Mouse (Mus musculus): ENCODE measurements around the gene Copg1. TPM values are rescaled to one million over a fixed set of nuclear protein-coding genes. Genes with fewer than 3 reads are reported as not detected.

Copg1 gene
- polyA plus RNA-seq, 1 experiment from 2014 or later = 101 TPM

- Histone ChIP-seq H3K36me3 (ENCODE audit: insufficient read depth, low read length) (peaks cover 33% of the 10 kb centered on the region), H3K27ac (no peak overlapping the region), H3K9me3 (replicated peaks; ENCODE audit: low read length) (no peaks in the 10 kb centered on the region), H3K4me2 (ENCODE audit: low read length) (0 out of 2 replicates have a peak overlapping the region, but pooled peaks have one; percentile 6), H3K4me1 (replicated peaks; ENCODE audit: insufficient read depth, low read length) (peaks cover 6% of the 10 kb centered on the region; the same call in 1 of the 2 replicates), H3K27me3 (ENCODE audit: insufficient read depth, low read length) (no peaks in the 10 kb centered on the region), H3K9ac (ENCODE audit: low read depth, low read length) (no peak overlapping the region; the same call in 1 of the 2 replicates), H3K4me3 (replicated peaks; ENCODE audit: low read depth, low read length) (no peak overlapping the region)
- WGBS = 77% methylated on average over 1 of the region's 1 CpGs
- no peak for ATAC-seq (replicated peaks; ENCODE audit: low FRiP score, low read depth)
- no peak for DNase-seq (ENCODE audit: low spot score)
- TF ChIP-seq CTCF (IDR thresholded peaks at IDR 0.05; ENCODE audit: low read depth) = no peak
Observed at GRCm38 (mm10) chr6:87846813-87847212, 40.8 kb upstream of the Copg1 start.

DNA sequence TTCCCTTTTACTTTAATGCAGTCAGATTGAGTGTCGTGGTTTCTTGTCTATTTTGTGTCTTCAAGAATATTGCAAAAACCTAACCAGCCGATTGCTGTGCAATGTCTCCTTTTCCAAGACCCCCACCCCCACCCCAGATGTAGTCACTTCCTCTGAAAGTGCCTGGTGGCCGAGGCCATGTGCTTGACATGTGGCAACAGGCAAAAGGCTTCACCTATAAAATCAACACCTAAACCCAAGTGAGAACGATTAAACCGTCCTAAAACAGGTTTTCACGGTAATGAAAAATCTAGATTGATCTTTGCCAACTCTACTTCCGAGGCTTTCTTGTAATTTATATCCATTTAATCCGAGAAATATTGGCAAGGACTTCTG lies 37.8 kb upstream of the Copg1 start:
- 0% methylated on average over 8 of the region's 8 CpGs for WGBS
- peak overlapping the region; percentile 84 for H3K4me2 ChIP-seq (ENCODE audit: low read length)
- ATAC-seq (replicated peaks; ENCODE audit: low FRiP score, low read depth) (no peak), DNase-seq (ENCODE audit: low spot score) (peak; percentile 29)
- no peak overlapping the region for H3K27ac ChIP-seq
- no peak for TF ChIP-seq CTCF (IDR thresholded peaks at IDR 0.05; ENCODE audit: low read depth)
- no peaks in the 10 kb centered on the region for H3K27me3 ChIP-seq (ENCODE audit: insufficient read depth, low read length)
- peak overlapping the region; percentile 99 for H3K4me3 ChIP-seq (replicated peaks; ENCODE audit: low read depth, low read length)
- H3K9me3 ChIP-seq (replicated peaks; ENCODE audit: low read length) = no peaks in the 10 kb centered on the region
- peaks cover 6% of the 10 kb centered on the region; the same call in 1 of the 2 replicates for H3K4me1 ChIP-seq (replicated peaks; ENCODE audit: insufficient read depth, low read length)
- peak overlapping the region; percentile 99 for H3K9ac ChIP-seq (ENCODE audit: low read depth, low read length)
- H3K36me3 ChIP-seq (ENCODE audit: insufficient read depth, low read length) = peaks cover 8% of the 10 kb centered on the region

DNA sequence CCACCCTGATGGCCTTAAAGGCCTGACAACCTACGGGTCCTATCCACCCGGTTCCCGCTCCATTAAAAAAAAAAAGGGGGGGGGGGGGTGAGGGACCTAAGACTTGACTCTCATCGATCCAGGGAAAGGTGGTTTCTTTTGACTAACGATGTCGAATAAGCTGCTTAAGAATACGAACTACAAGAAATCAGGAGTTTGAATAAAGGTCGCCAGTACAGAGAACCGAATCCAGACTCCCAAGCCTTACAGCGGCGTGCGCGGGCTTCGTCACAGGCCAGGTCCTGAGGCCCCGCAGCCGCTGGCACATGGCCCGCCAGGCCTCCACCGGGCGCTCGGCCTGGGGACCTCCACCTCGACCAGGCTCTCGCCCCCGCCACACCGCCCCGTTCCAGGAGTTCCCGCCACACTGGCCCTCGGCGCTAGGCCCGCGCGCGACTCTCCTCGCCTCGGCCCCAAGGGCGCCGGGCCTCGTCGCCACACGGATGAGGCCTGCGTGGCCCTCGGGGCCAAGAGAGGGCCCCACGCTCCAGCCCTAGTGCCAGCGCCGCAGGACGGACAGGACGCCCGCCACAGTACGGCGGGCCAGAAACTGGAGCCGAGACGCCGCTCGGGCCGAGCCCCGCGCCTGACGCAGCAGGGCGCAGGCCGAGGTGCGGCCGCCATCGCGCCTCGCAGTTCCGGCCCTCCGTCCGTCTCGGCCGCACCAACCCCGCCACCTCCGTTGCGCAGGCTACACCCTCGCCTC lies 37.3 kb upstream of the Copg1 start:
- no peaks in the 10 kb centered on the region for H3K9me3 ChIP-seq (replicated peaks; ENCODE audit: low read length)
- under 1% methylated on average over 54 of the region's 73 CpGs for WGBS
- peaks cover 6% of the 10 kb centered on the region; the same call in 1 of the 2 replicates for H3K4me1 ChIP-seq (replicated peaks; ENCODE audit: insufficient read depth, low read length)
- H3K4me2 ChIP-seq (ENCODE audit: low read length) = peak overlapping the region; percentile 84
- H3K9ac ChIP-seq (ENCODE audit: low read depth, low read length) = peak overlapping the region; percentile 99
- peak; percentile 46 for DNase-seq (ENCODE audit: low spot score)
- H3K27ac ChIP-seq = peak overlapping the region; percentile 95
- ATAC-seq (replicated peaks; ENCODE audit: low FRiP score, low read depth) = peak; percentile 75
- no peaks in the 10 kb centered on the region for H3K27me3 ChIP-seq (ENCODE audit: insufficient read depth, low read length)
- H3K4me3 ChIP-seq (replicated peaks; ENCODE audit: low read depth, low read length) = peak overlapping the region; percentile 99
- peaks cover 3% of the 10 kb centered on the region; the same call in 1 of the 2 replicates for H3K36me3 ChIP-seq (ENCODE audit: insufficient read depth, low read length)
- no peak for TF ChIP-seq CTCF (IDR thresholded peaks at IDR 0.05; ENCODE audit: low read depth)

GRCm38 (mm10) chr6:87850900-87851614 lies 36.6 kb upstream of the Copg1 start, which contains the start of gene Cnbp:
Gene Cnbp (minus strand): TSS chr6:87851106.
- Histone ChIP-seq H3K9ac (ENCODE audit: low read depth, low read length) (peak within 1 kb of the TSS; percentile 99), H3K4me3 (replicated peaks; ENCODE audit: low read depth, low read length) (peak within 1 kb of the TSS; percentile 99), H3K27ac (peak within 1 kb of the TSS; percentile 95), H3K27me3 (ENCODE audit: insufficient read depth, low read length) (no peaks in the 10 kb centered on the region), H3K4me2 (ENCODE audit: low read length) (peak within 1 kb of the TSS; percentile 88), H3K9me3 (replicated peaks; ENCODE audit: low read length) (no peaks in the 10 kb centered on the region), H3K36me3 (ENCODE audit: insufficient read depth, low read length) (no peaks in the 10 kb centered on the region), H3K4me1 (replicated peaks; ENCODE audit: insufficient read depth, low read length) (peaks cover 6% of the 10 kb centered on the region; the same call in 1 of the 2 replicates)
- DNase-seq (ENCODE audit: low spot score) (peak; percentile 98), ATAC-seq (replicated peaks; ENCODE audit: low FRiP score, low read depth) (peak; percentile 98)
- WGBS = under 1% methylated on average over 55 of the region's 55 CpGs
- no peak for TF ChIP-seq CTCF (IDR thresholded peaks at IDR 0.05; ENCODE audit: low read depth)

DNA sequence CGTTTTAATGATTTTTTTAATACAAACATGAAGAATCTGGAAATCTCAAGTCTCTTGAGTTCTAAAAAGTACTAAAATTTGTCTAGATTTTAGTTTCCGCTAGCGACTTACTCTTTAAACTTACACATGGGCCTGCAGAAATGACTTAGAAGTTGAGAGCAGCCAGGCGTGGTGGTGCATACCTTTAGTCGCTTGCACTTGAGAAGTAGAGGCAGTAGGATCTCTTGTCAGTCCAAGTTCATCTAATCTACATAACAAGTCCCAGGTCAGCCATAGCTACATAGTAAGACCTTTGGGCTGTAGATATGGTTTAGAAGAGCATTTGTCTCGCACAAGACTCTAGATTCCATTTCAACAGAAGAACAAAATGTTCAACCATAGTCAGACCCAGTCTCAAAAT lies 35.7 kb upstream of the Copg1 start:
- DNase-seq (ENCODE audit: low spot score) (no peak), ATAC-seq (replicated peaks; ENCODE audit: low FRiP score, low read depth) (no peak)
- no peak overlapping the region for H3K4me2 ChIP-seq (ENCODE audit: low read length)
- peaks cover 6% of the 10 kb centered on the region; the same call in 1 of the 2 replicates for H3K4me1 ChIP-seq (replicated peaks; ENCODE audit: insufficient read depth, low read length)
- no peaks in the 10 kb centered on the region for H3K9me3 ChIP-seq (replicated peaks; ENCODE audit: low read length)
- H3K27ac ChIP-seq = no peak overlapping the region
- H3K4me3 ChIP-seq (replicated peaks; ENCODE audit: low read depth, low read length) = no peak overlapping the region
- no peak overlapping the region for H3K9ac ChIP-seq (ENCODE audit: low read depth, low read length)
- TF ChIP-seq CTCF (IDR thresholded peaks at IDR 0.05; ENCODE audit: low read depth) = no peak
- H3K36me3 ChIP-seq (ENCODE audit: insufficient read depth, low read length) = no peaks in the 10 kb centered on the region
- WGBS = 81% methylated on average over 6 of the region's 6 CpGs
- no peaks in the 10 kb centered on the region for H3K27me3 ChIP-seq (ENCODE audit: insufficient read depth, low read length)

DNA sequence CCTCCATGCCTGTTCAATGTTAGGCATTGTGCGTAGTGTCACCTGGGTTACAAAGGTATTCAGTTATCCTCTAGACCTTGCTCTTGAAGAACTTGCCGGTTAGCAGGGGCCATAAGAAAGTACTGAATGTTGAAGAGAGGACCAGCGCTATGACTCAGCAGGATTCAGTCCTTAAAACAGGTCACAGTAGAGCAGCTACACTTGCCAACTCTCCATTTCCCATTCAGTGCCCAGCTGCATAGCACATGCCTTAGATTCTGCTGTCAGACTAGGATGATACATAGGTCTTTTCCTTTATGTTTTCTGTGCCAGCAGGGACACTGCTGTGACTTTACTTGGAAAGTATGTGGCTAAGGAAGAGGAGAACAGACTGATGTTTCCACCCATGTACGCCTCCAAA lies 34.2 kb upstream of the Copg1 start:
- H3K4me2 ChIP-seq (ENCODE audit: low read length) = no peak overlapping the region
- 78% methylated on average over 4 of the region's 4 CpGs for WGBS
- no peaks in the 10 kb centered on the region for H3K9me3 ChIP-seq (replicated peaks; ENCODE audit: low read length)
- peaks cover 6% of the 10 kb centered on the region; the same call in 1 of the 2 replicates for H3K4me1 ChIP-seq (replicated peaks; ENCODE audit: insufficient read depth, low read length)
- DNase-seq (ENCODE audit: low spot score) = no peak
- no peaks in the 10 kb centered on the region for H3K27me3 ChIP-seq (ENCODE audit: insufficient read depth, low read length)
- H3K36me3 ChIP-seq (ENCODE audit: insufficient read depth, low read length) = no peaks in the 10 kb centered on the region
- ATAC-seq (replicated peaks; ENCODE audit: low FRiP score, low read depth) = no peak
- H3K9ac ChIP-seq (ENCODE audit: low read depth, low read length) = no peak overlapping the region
- H3K27ac ChIP-seq = no peak overlapping the region
- H3K4me3 ChIP-seq (replicated peaks; ENCODE audit: low read depth, low read length) = no peak overlapping the region
- TF ChIP-seq CTCF (IDR thresholded peaks at IDR 0.05; ENCODE audit: low read depth) = no peak
